Mouse (Mus musculus) thymus, adult 2 months (tissue): Measurements from ENCODE around the gene Tpk1.

Experiments used
- CTCF ChIP-seq: fragments of 200-500 bp; IDR thresholded peaks from 2 replicates; pipeline ENCODE4 v1.5.1; 2012; ENCODE audit warnings: mild to moderate bottlenecking, control low read depth, low read length, moderate library complexity, borderline replicate concordance; ENCODE audit not compliant: control insufficient read depth, poor library complexity, insufficient read depth; ENCODE audit errors: extremely low read depth
- POLR2A ChIP-seq: fragments of 200-500 bp; IDR thresholded peaks from 2 replicates; pipeline ENCODE4 v1.6.1; 2012; ENCODE audit warnings: mild to moderate bottlenecking, low read length, control low read depth, moderate library complexity; ENCODE audit not compliant: control insufficient read depth, poor library complexity, insufficient read depth; ENCODE audit errors: extremely low read depth

GRCm38 (mm10) chr6:43666611-43667400 lies 728 bp upstream of the Tpk1 start:
- TF ChIP-seq CTCF = no peak
- TF ChIP-seq POLR2A = no peak
